Mouse (Mus musculus) embryonic facial prominence, embryonic 15.5 days (tissue): ENCODE measurements at regions not wholly inside any gene's neighbourhood (a gene's known extent, or its start where the extent isn't known, plus 50 kb on each side); places are given as distances from the start of the nearest gene placed in this dataset.

Source experiments
- ATAC-seq: fragments of 200-750 bp; cut with Nextera tagmentation; 2 replicates; pipeline ENCODE4 v1.8.0; 2017; ENCODE audit warnings: low read depth, moderate TSS enrichment; ENCODE audit not compliant: insufficient number of reproducible peaks, low FRiP score, low TSS enrichment
- H3K27ac ChIP-seq: fragments of 300-500 bp; sonication (generic); replicated peaks from 2 replicates; pipeline ENCODE4 v1.5.1; 2015; ENCODE audit warnings: mild to moderate bottlenecking, inconsistent platforms
- H3K27me3 ChIP-seq: fragments of 300-500 bp; sonication (generic); 2 replicates; pipeline ENCODE4 v1.6.1; 2015; ENCODE audit warnings: inconsistent platforms
- H3K36me3 ChIP-seq: fragments of 300-500 bp; sonication (generic); 2 replicates; pipeline ENCODE4 v1.6.1; 2015; ENCODE audit warnings: mild to moderate bottlenecking, inconsistent platforms
- H3K4me1 ChIP-seq: fragments of 300-500 bp; sonication (generic); 2 replicates; pipeline ENCODE4 v1.6.1; 2015; ENCODE audit warnings: inconsistent platforms
- H3K4me2 ChIP-seq: fragments of 300-500 bp; sonication (generic); replicated peaks from 2 replicates; pipeline ENCODE4 v1.6.1; 2015; ENCODE audit warnings: mild to moderate bottlenecking, inconsistent platforms
- H3K4me3 ChIP-seq: fragments of 300-500 bp; sonication (generic); replicated peaks from 2 replicates; pipeline ENCODE4 v1.5.1; 2015; ENCODE audit warnings: mild to moderate bottlenecking, inconsistent platforms
- H3K9ac ChIP-seq: fragments of 300-500 bp; sonication (generic); 2 replicates; pipeline ENCODE4 v1.6.1; 2015; ENCODE audit warnings: inconsistent platforms
- H3K9me3 ChIP-seq: fragments of 300-500 bp; sonication (generic); replicated peaks from 2 replicates; pipeline ENCODE4 v1.6.1; 2016; ENCODE audit warnings: inconsistent platforms
- WGBS: fragments of 180-500 bp; shearing (Covaris S2); methylation state at CpG from one replicate; pipeline ENCODE4 v1.1.7; 2015; 5-methylcytosine and 5-hydroxymethylcytosine counted together

- Histone ChIP-seq H3K4me1 (peaks cover 18% of the 10 kb centered on the region; the same call in 1 of the 2 replicates), H3K27me3 (no peaks in the 10 kb centered on the region), H3K4me3 (peak overlapping the region; percentile 29), H3K4me2 (peak overlapping the region; percentile 43), H3K36me3 (no peaks in the 10 kb centered on the region), H3K9ac (no peak overlapping the region), H3K9me3 (no peaks in the 10 kb centered on the region), H3K27ac (no peak overlapping the region)
- 9% methylated on average over 13 of the region's 13 CpGs for WGBS
- ATAC-seq: no peak
Observed at GRCm38 (mm10) chr19:32956916-32957558, 199.7 kb downstream of the Pten start.

- no peak overlapping the region for H3K4me2 ChIP-seq
- no peak overlapping the region for H3K9ac ChIP-seq
- no peaks in the 10 kb centered on the region for H3K36me3 ChIP-seq
- no peaks in the 10 kb centered on the region for H3K9me3 ChIP-seq
- H3K27ac ChIP-seq: no peak overlapping the region
- no peak overlapping the region for H3K4me3 ChIP-seq
- WGBS: 78% methylated on average over 4 of the region's 4 CpGs
- H3K27me3 ChIP-seq: no peaks in the 10 kb centered on the region
- H3K4me1 ChIP-seq: peaks cover 18% of the 10 kb centered on the region; the same call in 1 of the 2 replicates
- no peak for ATAC-seq
Observed at GRCm38 (mm10) chr19:32958276-32958675, 201.0 kb downstream of the Pten start.

- no peak for ATAC-seq
- Histone ChIP-seq H3K9me3 (no peaks in the 10 kb centered on the region), H3K27ac (no peak overlapping the region), H3K4me2 (no peak overlapping the region), H3K4me3 (no peak overlapping the region), H3K27me3 (no peaks in the 10 kb centered on the region), H3K36me3 (no peaks in the 10 kb centered on the region), H3K9ac (no peak overlapping the region), H3K4me1 (peaks cover 18% of the 10 kb centered on the region; the same call in 1 of the 2 replicates)
- WGBS: 90% methylated on average over 4 of the region's 4 CpGs
Observed at GRCm38 (mm10) chr19:32958791-32959190, 201.5 kb downstream of the Pten start.

GRCm38 (mm10) chr19:32959844-32960195, 202.5 kb downstream of the Pten start:
- Histone ChIP-seq H3K4me1 (peaks cover 18% of the 10 kb centered on the region; the same call in 1 of the 2 replicates), H3K36me3 (no peaks in the 10 kb centered on the region)

GRCm38 (mm10) chr19:32960196-32960947, 203.1 kb downstream of the Pten start:
- no peak overlapping the region for H3K27ac ChIP-seq
- no peak overlapping the region for H3K9ac ChIP-seq
- H3K9me3 ChIP-seq: no peaks in the 10 kb centered on the region
- no peaks in the 10 kb centered on the region for H3K36me3 ChIP-seq
- no peak overlapping the region for H3K4me3 ChIP-seq
- H3K4me1 ChIP-seq: peaks cover 18% of the 10 kb centered on the region; the same call in 1 of the 2 replicates
- H3K4me2 ChIP-seq: no peak overlapping the region
- WGBS: 78% methylated on average over 9 of the region's 9 CpGs
- ATAC-seq: no peak
- H3K27me3 ChIP-seq: no peaks in the 10 kb centered on the region

More at GRCm38 (mm10) chr19:32959844-32960195, 202.5 kb downstream of the Pten start:
- no peak overlapping the region for H3K4me2 ChIP-seq
- no peak overlapping the region for H3K4me3 ChIP-seq
- no peak overlapping the region for H3K9ac ChIP-seq
- no peak overlapping the region for H3K27ac ChIP-seq
- no peaks in the 10 kb centered on the region for H3K9me3 ChIP-seq
- ATAC-seq: no peak
- no peaks in the 10 kb centered on the region for H3K27me3 ChIP-seq
- 60% methylated on average over 5 of the region's 5 CpGs for WGBS

- H3K27ac ChIP-seq: no peak overlapping the region
- no peak for ATAC-seq
Observed at GRCm38 (mm10) chr19:32961525-32961924, 204.2 kb downstream of the Pten start.

GRCm38 (mm10) chr19:32963983-32964382, 206.7 kb downstream of the Pten start:
- no peak overlapping the region for H3K4me3 ChIP-seq
- no peaks in the 10 kb centered on the region for H3K27me3 ChIP-seq
- no peaks in the 10 kb centered on the region for H3K36me3 ChIP-seq
- no peaks in the 10 kb centered on the region for H3K9me3 ChIP-seq
- no peak overlapping the region for H3K27ac ChIP-seq
- H3K4me1 ChIP-seq: no peaks in the 10 kb centered on the region
- no peak overlapping the region for H3K9ac ChIP-seq
- WGBS: 40% methylated on average over 1 of the region's 1 CpGs
- no peak overlapping the region for H3K4me2 ChIP-seq
- no peak for ATAC-seq

More at GRCm38 (mm10) chr19:32961525-32961924, 204.2 kb downstream of the Pten start:
- Histone ChIP-seq H3K4me2 (no peak overlapping the region), H3K4me1 (peaks cover 10% of the 10 kb centered on the region; the same call in 1 of the 2 replicates), H3K36me3 (no peaks in the 10 kb centered on the region), H3K9me3 (no peaks in the 10 kb centered on the region), H3K9ac (no peak overlapping the region), H3K4me3 (no peak overlapping the region), H3K27me3 (no peaks in the 10 kb centered on the region)
- WGBS: 80% methylated on average over 5 of the region's 5 CpGs

- no peaks in the 10 kb centered on the region for H3K9me3 ChIP-seq
- no peak overlapping the region for H3K4me2 ChIP-seq
- no peak overlapping the region for H3K27ac ChIP-seq
- H3K4me1 ChIP-seq: no peaks in the 10 kb centered on the region
- no peak for ATAC-seq
- no peaks in the 10 kb centered on the region for H3K27me3 ChIP-seq
- no peak overlapping the region for H3K9ac ChIP-seq
- H3K4me3 ChIP-seq: no peak overlapping the region
- H3K36me3 ChIP-seq: no peaks in the 10 kb centered on the region
- WGBS: 44% methylated on average over 2 of the region's 2 CpGs
Observed at GRCm38 (mm10) chr19:32965488-32965887, 208.2 kb downstream of the Pten start.

GRCm38 (mm10) chr19:32969213-32969776, 212.0 kb downstream of the Pten start:
- Histone ChIP-seq H3K27ac (no peak overlapping the region), H3K36me3 (no peaks in the 10 kb centered on the region), H3K27me3 (no peaks in the 10 kb centered on the region), H3K4me1 (no peaks in the 10 kb centered on the region), H3K4me3 (no peak overlapping the region), H3K9me3 (no peaks in the 10 kb centered on the region), H3K9ac (no peak overlapping the region), H3K4me2 (no peak overlapping the region)
- 67% methylated on average over 7 of the region's 7 CpGs for WGBS
- no peak for ATAC-seq

GRCm38 (mm10) chr19:32972116-32972515, 214.8 kb downstream of the Pten start:
- H3K27me3 ChIP-seq: no peaks in the 10 kb centered on the region
- no peak overlapping the region for H3K4me2 ChIP-seq
- WGBS: 89% methylated on average over 6 of the region's 6 CpGs
- no peak overlapping the region for H3K9ac ChIP-seq
- H3K27ac ChIP-seq: no peak overlapping the region
- no peak for ATAC-seq
- peaks cover 6% of the 10 kb centered on the region for H3K4me1 ChIP-seq
- no peaks in the 10 kb centered on the region for H3K9me3 ChIP-seq
- no peak overlapping the region for H3K4me3 ChIP-seq
- H3K36me3 ChIP-seq: no peaks in the 10 kb centered on the region

- H3K4me1 ChIP-seq: peaks cover 6% of the 10 kb centered on the region
- no peak overlapping the region for H3K9ac ChIP-seq
- H3K4me3 ChIP-seq: no peak overlapping the region
- H3K36me3 ChIP-seq: no peaks in the 10 kb centered on the region
- H3K9me3 ChIP-seq: no peaks in the 10 kb centered on the region
- H3K4me2 ChIP-seq: no peak overlapping the region
- H3K27ac ChIP-seq: no peak overlapping the region
- no peaks in the 10 kb centered on the region for H3K27me3 ChIP-seq
- 87% methylated on average over 3 of the region's 3 CpGs for WGBS
- no peak for ATAC-seq
Observed at GRCm38 (mm10) chr19:32973130-32973529, 215.8 kb downstream of the Pten start.
